Mouse (Mus musculus) kidney, embryonic 14.5 days (tissue): ENCODE data around the gene Triml1. TPM values are rescaled to one million over a fixed set of nuclear protein-coding genes. Genes with fewer than 3 reads are reported as not detected.

ENCODE experiments used
- ATAC-seq: fragments of 200-750 bp; cut with Nextera tagmentation; 2 replicates; pipeline ENCODE4 v1.8.0; 2017; ENCODE audit warnings: moderate number of reproducible peaks, mild to moderate bottlenecking, moderate TSS enrichment, moderate library complexity; ENCODE audit not compliant: low FRiP score, low TSS enrichment
- H3K27ac ChIP-seq: fragments of 300-500 bp; sonication (generic); 2 replicates; pipeline ENCODE4 v1.5.1; 2014; ENCODE audit warnings: low read depth, mild to moderate bottlenecking, low read length, moderate library complexity, mixed read lengths
- H3K27me3 ChIP-seq: fragments of 300-500 bp; sonication (generic); 2 replicates; pipeline ENCODE4 v1.6.1; 2014; ENCODE audit warnings: mild to moderate bottlenecking, low read length; ENCODE audit not compliant: control insufficient read depth, insufficient read depth
- H3K36me3 ChIP-seq: fragments of 300-500 bp; sonication (generic); 2 replicates; pipeline ENCODE4 v1.6.1; 2014; ENCODE audit warnings: low read length, mixed read lengths; ENCODE audit not compliant: control insufficient read depth, insufficient read depth
- H3K4me1 ChIP-seq: fragments of 300-500 bp; sonication (generic); 2 replicates; pipeline ENCODE4 v1.6.1; 2014; ENCODE audit warnings: low read length, mixed read lengths; ENCODE audit not compliant: control insufficient read depth, insufficient read depth
- H3K4me2 ChIP-seq: fragments of 300-500 bp; sonication (generic); replicated peaks from 2 replicates; pipeline ENCODE4 v1.6.1; 2014; ENCODE audit warnings: low read depth, mild to moderate bottlenecking, low read length
- H3K4me3 ChIP-seq: fragments of 300-500 bp; sonication (generic); 2 replicates; pipeline ENCODE4 v1.5.1; 2014; ENCODE audit warnings: mild to moderate bottlenecking, low read length
- H3K9ac ChIP-seq: fragments of 300-500 bp; sonication (generic); 2 replicates; pipeline ENCODE4 v1.6.1; 2014; ENCODE audit warnings: low read depth, mild to moderate bottlenecking, low read length, moderate library complexity
- H3K9me3 ChIP-seq: fragments of 300-500 bp; sonication (generic); 2 replicates; pipeline ENCODE4 v1.6.1; 2016; ENCODE audit warnings: low read length; ENCODE audit not compliant: control insufficient read depth
- WGBS: fragments of 180-500 bp; shearing (Covaris S2); extraction: QIAGEN DNeasy Blood & Tissue Kit; methylation state at CpG from one replicate; pipeline ENCODE4 v1.1.7; 2014; 5-methylcytosine and 5-hydroxymethylcytosine counted together
- polyA plus RNA-seq: library from polyadenylated mRNA; unstranded; fragments of >200 nt; fragmentation: Nextera tagmentation; extraction: Ambion mirVana; gene quantifications from 2 replicates; pipeline ENCODE4 v1.2.1, GENCODE M21; 2014

The Triml1 gene
- polyA plus RNA-seq, 1 experiment from 2014 or later = not detected

DNA sequence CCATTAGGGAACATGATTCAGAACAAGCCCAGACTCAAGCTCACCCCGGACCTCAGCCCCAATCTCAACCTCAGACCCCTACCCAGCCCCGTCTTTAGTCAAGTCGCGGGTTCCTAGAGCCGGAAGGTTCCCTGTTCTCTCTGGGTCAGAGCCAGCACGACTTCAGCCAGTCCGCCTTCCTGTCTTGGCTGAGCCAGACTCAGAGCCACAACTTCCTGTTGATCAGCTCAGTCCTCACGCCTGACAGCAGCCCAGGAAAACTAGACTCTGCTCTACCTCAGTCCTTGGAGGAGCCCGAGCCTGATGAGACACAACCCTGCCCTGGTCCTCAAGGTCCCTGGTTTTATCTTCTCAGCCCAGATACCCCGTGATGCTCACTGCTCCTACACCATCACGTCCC lies 22.0 kb upstream of the Triml1 start:
- H3K9ac ChIP-seq = no peak overlapping the region
- ATAC-seq = no peak
- no peaks in the 10 kb centered on the region for H3K27me3 ChIP-seq
- H3K4me1 ChIP-seq = no peaks in the 10 kb centered on the region
- 93% methylated on average over 11 of the region's 11 CpGs for WGBS
- no peak overlapping the region for H3K4me2 ChIP-seq
- H3K27ac ChIP-seq = no peak overlapping the region
- no peaks in the 10 kb centered on the region for H3K9me3 ChIP-seq
- no peak overlapping the region for H3K4me3 ChIP-seq
- H3K36me3 ChIP-seq = no peaks in the 10 kb centered on the region

DNA sequence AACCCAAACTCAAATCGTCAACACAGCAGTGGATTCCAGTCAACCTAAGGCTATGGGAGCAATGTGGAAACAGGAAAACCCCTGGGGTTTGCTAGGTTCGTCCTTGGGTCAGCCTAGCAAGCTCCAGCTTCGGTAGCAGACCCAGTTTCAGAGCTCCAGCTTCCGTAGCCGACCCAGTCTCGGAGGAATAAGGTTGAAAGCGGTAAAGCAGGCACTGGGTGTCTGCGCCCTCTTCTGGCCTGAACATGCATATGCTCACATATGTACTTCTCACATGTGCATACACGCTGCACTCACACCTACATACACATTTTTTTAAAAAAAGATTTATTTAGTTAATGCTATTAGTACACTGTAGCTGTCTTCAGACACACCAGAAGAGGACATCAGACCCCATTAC lies 8.0 kb upstream of the Triml1 start:
- WGBS = 87% methylated on average over 9 of the region's 9 CpGs
- H3K27me3 ChIP-seq = no peaks in the 10 kb centered on the region
- no peaks in the 10 kb centered on the region for H3K4me1 ChIP-seq
- no peak overlapping the region for H3K27ac ChIP-seq
- no peak overlapping the region for H3K4me2 ChIP-seq
- H3K9me3 ChIP-seq = no peaks in the 10 kb centered on the region
- H3K4me3 ChIP-seq = no peak overlapping the region
- no peak for ATAC-seq
- H3K9ac ChIP-seq = no peak overlapping the region
- H3K36me3 ChIP-seq = no peaks in the 10 kb centered on the region

DNA sequence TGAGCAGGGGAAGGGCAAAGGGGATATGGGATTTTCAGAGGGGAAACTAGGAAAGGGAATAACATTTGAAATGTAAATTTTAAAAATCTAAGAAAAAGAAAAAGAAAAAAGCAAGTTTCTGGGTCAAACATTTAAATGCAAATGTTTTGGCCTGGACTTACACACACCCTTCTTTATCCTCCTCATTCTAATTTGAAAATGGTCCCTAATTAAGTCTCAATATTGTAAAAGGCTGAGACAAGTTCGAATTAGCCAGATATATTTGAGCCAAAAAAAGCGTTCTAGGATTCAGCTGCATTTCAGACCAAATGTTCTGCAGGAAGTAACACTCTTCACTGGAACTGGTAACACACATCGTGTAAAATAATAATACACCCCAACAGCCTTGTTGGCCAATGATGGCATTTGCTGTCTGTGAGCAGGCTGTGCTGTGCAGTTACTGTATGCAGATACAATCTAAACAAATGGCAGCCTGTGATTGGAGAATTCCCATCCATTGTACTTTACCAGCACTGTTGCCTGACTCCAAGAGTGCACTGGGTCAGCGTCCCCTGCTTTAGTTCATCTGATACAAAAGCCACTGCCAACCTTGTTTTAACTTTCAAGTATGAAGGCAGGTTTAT lies 30.0 kb downstream of the Triml1 start:
- Histone ChIP-seq H3K9ac (no peak overlapping the region), H3K27me3 (no peaks in the 10 kb centered on the region), H3K9me3 (no peaks in the 10 kb centered on the region), H3K27ac (no peak overlapping the region), H3K4me1 (no peaks in the 10 kb centered on the region), H3K36me3 (no peaks in the 10 kb centered on the region), H3K4me3 (no peak overlapping the region), H3K4me2 (no peak overlapping the region)
- ATAC-seq = no peak
- WGBS = 78% methylated on average over 4 of the region's 4 CpGs

Other genes starting within 250 kb of the Triml1 start
- not detected in 2 replicates for gene Triml2, start 39.1 kb upstream of the Triml1 start, polyA plus RNA-seq
- not detected in 2 replicates for gene Zfp42, start 165.5 kb upstream of the Triml1 start, polyA plus RNA-seq